Mouse (Mus musculus) T-helper 17 cell (primary cell): ENCODE data around the gene Nmt2.

Experiments used
- in situ Hi-C, 2 experiments: fragments of 300-600 bp; cut with MboI, MseI; formaldehyde crosslinking; loops; 1 replicate in 1 of 2; 2 replicates in 1 of 2; pipeline ENCODE4 v1.15.1; 2025; ENCODE audit warnings: high pct_unique_total_duplicates in 2 of 2

The Nmt2 gene

GRCm38 (mm10) chr2:3283602-3284472, at the start of gene Nmt2:
Gene Nmt2 (plus strand): TSS chr2:3284212.
- in situ Hi-C loops: loop anchor here in 1 of 2 experiments (10.0 kb wide), 2 partner anchors 141 to 1361 kb away; partner anchors contain the start of genes Dclre1c and Meig1

GRCm38 (mm10) chr2:3239255-3239654, 44.8 kb upstream of the Nmt2 start:
- in situ Hi-C loops: no loop called here

GRCm38 (mm10) chr2:3244251-3244650, 39.8 kb upstream of the Nmt2 start:
- in situ Hi-C loops: no loop called here

- in situ Hi-C loops: no loop called here
Observed at GRCm38 (mm10) chr2:3251309-3251708, 32.7 kb upstream of the Nmt2 start.

- in situ Hi-C loops: no loop called here
Observed at GRCm38 (mm10) chr2:3266466-3266865, 17.5 kb upstream of the Nmt2 start.

- in situ Hi-C loops: no loop called here
Observed at GRCm38 (mm10) chr2:3267879-3268278, 16.1 kb upstream of the Nmt2 start.

- in situ Hi-C loops: no loop called here
Observed at GRCm38 (mm10) chr2:3273349-3273748, 10.7 kb upstream of the Nmt2 start.

GRCm38 (mm10) chr2:3276106-3276505, 7.9 kb upstream of the Nmt2 start:
- in situ Hi-C loops: no loop called here

GRCm38 (mm10) chr2:3277502-3277901, 6.5 kb upstream of the Nmt2 start:
- in situ Hi-C loops: no loop called here

GRCm38 (mm10) chr2:3281311-3281710, 2.7 kb upstream of the Nmt2 start:
- in situ Hi-C loops: loop anchor here in 1 of 2 experiments (10.0 kb wide), 2 partner anchors 143 to 1363 kb away; partner anchors contain the start of genes Dclre1c and Meig1

- in situ Hi-C loops: loop anchor here in 1 of 2 experiments (10.0 kb wide), 2 partner anchors 142 to 1362 kb away; partner anchors contain the start of genes Dclre1c and Meig1
Observed at GRCm38 (mm10) chr2:3282866-3283601, 978 bp upstream of the Nmt2 start.

- in situ Hi-C loops: loop anchor here (5.0 to 10.0 kb wide), 3 partner anchors 38 to 1360 kb away; partner anchors contain the start of genes Dclre1c (in 1 of the 2) and Meig1 (in 1 of the 2)
Observed at GRCm38 (mm10) chr2:3284473-3285180, 615 bp downstream of the Nmt2 start.

- in situ Hi-C loops: loop anchor here (5.0 to 10.0 kb wide), 3 partner anchors 37 to 1360 kb away; partner anchors contain the start of genes Dclre1c (in 1 of the 2) and Meig1 (in 1 of the 2)
Observed at GRCm38 (mm10) chr2:3285181-3285530, 1.1 kb downstream of the Nmt2 start.

GRCm38 (mm10) chr2:3285709-3286108, 1.7 kb downstream of the Nmt2 start:
- in situ Hi-C loops: loop anchor here (5.0 to 10.0 kb wide), 3 partner anchors 37 to 1359 kb away; partner anchors contain the start of genes Dclre1c (in 1 of the 2) and Meig1 (in 1 of the 2)

GRCm38 (mm10) chr2:3286243-3286642, 2.2 kb downstream of the Nmt2 start:
- in situ Hi-C loops: loop anchor here (5.0 to 10.0 kb wide), 3 partner anchors 36 to 1359 kb away; partner anchors contain the start of genes Dclre1c (in 1 of the 2) and Meig1 (in 1 of the 2)

- in situ Hi-C loops: loop anchor here (5.0 to 10.0 kb wide), 3 partner anchors 33 to 1355 kb away; partner anchors contain the start of genes Dclre1c (in 1 of the 2) and Meig1 (in 1 of the 2)
Observed at GRCm38 (mm10) chr2:3289581-3289980, 5.6 kb downstream of the Nmt2 start.

- in situ Hi-C loops: loop anchor here in 1 of 2 experiments (5.0 kb wide), 1 partner anchor 35 kb away; no protein-coding TSS in a partner anchor
Observed at GRCm38 (mm10) chr2:3292170-3292569, 8.2 kb downstream of the Nmt2 start.

- in situ Hi-C loops: no loop called here
Observed at GRCm38 (mm10) chr2:3295826-3296225, 11.8 kb downstream of the Nmt2 start.

- in situ Hi-C loops: loop anchor here in 1 of 2 experiments (25.0 kb wide), 1 partner anchor 1707 kb away; the partner anchor contains the start of gene Mcm10
Observed at GRCm38 (mm10) chr2:3305426-3306025, 21.5 kb downstream of the Nmt2 start.

GRCm38 (mm10) chr2:3323132-3323531, 39.1 kb downstream of the Nmt2 start:
- in situ Hi-C loops: loop anchor here in 1 of 2 experiments (5.0 to 25.0 kb wide), 2 partner anchors 36 to 1689 kb away; partner anchors contain the start of gene Mcm10
